Mouse (Mus musculus) adrenal gland, adult 18-20 months (tissue): Measurements from ENCODE around the gene Trh. TPM values are rescaled to one million over a fixed set of nuclear protein-coding genes. Genes with fewer than 3 reads are reported as not detected.
A peak's percentile ranks its signal among the peaks of the same experiment; 100 is the strongest.

ENCODE experiments used
- DNase-seq, 2 experiments: peaks; one replicate each; pipeline ENCODE4 v3.0.0; 2021 to 2022; ENCODE audit warnings: low spot score in 2 of 2
- long read RNA-seq, 2 experiments: library from polyadenylated mRNA; stranded (forward); transcript quantifications; one replicate each; pipeline ENCODE4 v2.0.0; 2021
- total RNA-seq, 2 experiments: library from RNA; stranded (reverse); gene quantifications; 1 replicate in 1 of 2; 2 replicates in 1 of 2; pipeline ENCODE4 v1.2.3; 2021

The Trh gene
- total RNA-seq: not detected
- long read RNA-seq, experiment 1: 0 reads
- long read RNA-seq, experiment 2: 0 reads

- no peak for DNase-seq
These were observed at the start of gene Trh for GRCm38 (mm10) chr6:92244591-92244990. Gene Trh, minus strand, starts transcription at chr6:92244650.

- DNase-seq: peak in 1 of 2 experiments; percentile 9
These were observed 46.4 kb upstream of the Trh start for GRCm38 (mm10) chr6:92290826-92291225.

GRCm38 (mm10) chr6:92286889-92287288, 42.4 kb upstream of the Trh start:
- no peak for DNase-seq

- DNase-seq: peak; percentile 59 to 66
These were observed 41.9 kb upstream of the Trh start for GRCm38 (mm10) chr6:92286258-92286888.

DNA sequence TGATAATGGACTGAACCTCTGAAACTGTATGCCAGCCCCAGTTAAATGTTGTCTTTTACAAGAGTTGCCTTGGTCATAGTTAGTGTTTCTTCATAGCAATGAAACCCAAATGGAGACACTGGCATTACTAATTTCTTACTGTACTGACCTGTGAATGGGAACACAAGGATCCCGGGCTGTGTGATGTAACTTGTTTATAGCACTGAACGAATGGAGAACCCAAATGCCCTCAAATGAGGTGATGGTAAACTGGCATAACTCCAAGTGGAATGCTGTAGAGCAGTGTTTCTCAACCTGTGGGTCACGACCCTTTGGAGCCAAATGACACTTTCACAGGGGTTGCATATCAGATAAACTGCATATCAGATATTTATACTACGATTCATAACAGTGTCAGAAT, 41.1 kb upstream of the Trh start:
- DNase-seq: no peak

DNA sequence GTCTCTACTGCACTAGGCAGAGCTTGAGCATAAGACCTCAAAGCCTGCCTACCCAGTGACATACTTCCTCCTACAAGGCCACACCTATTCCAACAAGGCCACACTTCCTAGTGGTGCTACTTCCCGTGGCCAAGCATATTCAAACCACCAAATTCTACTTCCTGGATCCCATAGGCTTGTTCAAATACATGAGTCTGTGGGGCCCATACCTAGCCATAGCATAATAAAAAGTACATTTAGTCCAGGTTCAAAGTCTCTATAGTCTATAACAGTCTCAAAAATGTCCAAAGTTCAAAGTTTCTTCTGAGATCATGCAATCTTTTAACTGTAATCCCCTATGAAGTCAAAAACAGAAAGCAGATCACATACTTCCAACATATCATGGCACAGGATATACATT, 32.7 kb upstream of the Trh start:
- no peak for DNase-seq

- no peak for DNase-seq
These were observed 29.3 kb upstream of the Trh start for GRCm38 (mm10) chr6:92273652-92274322.

- DNase-seq: no peak
These were observed 28.2 kb upstream of the Trh start for GRCm38 (mm10) chr6:92272601-92273000.

GRCm38 (mm10) chr6:92269019-92269418, 24.6 kb upstream of the Trh start:
- DNase-seq: peak; percentile 67 to 70

DNA sequence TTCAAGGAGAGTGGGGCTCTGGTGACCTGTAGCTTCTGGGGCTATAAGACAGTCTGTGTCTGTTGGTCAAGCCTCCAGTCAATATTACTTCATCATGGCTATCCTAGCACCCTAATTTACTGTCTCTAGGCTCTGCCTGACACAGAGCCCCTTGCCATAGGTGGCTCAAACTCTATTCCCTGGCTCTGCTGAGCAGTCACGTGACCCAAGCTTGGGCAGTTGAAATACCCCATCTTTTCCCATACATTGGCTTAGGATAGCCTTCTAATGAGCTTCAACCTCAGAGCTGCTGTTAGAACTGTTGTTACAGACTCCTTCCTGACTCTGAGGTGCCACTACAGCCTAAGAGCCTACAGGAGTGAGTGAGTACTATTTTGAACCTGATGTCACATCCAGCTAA, 23.6 kb upstream of the Trh start:
- DNase-seq: no peak

GRCm38 (mm10) chr6:92261162-92261843, 16.9 kb upstream of the Trh start:
- no peak for DNase-seq

GRCm38 (mm10) chr6:92255346-92255745, 10.9 kb upstream of the Trh start:
- DNase-seq: no peak

GRCm38 (mm10) chr6:92253253-92253870, 8.9 kb upstream of the Trh start:
- no peak for DNase-seq

DNA sequence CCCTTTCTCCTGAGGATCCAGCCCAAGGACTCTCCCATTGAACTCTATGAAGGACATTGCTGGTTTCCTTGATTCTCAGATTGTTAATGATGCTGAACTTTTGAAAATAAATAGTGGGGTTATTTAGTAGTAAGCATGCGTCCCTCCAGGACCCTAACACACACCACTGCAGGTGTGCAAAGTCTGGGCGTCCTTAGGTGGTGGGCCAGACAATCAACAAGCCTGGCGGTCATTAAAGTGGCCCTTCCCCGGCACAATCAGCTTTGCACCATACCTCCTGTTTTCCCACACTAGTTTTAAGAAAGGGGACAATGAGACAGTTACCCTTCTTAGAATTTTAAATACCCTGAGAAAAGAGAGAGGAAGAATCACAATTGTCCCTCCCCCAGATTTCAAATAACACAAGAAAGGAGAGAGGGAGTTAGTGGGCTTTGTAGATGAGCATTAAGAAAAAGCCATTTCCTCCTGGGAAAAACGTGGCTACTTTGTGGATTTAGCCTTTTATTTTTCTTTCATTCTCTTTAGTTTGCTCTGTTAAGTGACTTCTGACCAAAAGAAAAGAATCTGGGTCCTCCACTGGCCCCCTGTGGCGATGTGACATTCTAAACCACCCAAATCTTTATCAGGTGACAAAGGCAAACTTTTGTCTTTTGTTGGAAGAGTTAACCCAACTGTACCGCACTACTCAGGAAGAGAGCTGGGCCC, 2.9 kb upstream of the Trh start:
- DNase-seq: no peak

DNA sequence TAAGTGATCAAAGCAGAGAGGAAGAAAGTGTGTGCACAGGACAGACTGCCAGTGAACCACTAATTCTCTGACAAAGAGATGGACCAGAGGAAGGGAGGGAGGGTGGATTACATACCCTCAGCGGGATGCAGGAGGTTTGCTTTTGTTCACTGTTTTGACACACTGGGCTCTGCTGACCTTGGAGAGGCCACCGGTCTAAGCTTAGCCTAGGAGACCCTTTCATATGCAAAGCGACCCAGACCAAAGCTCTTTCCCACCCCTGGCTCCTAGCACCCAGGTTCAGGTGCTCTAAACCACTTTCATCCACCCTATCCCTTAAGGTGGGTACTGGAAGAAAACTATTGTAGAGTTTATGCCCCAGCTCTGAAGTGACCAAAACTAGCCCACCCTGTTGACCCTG, 1.9 kb upstream of the Trh start:
- no peak for DNase-seq

GRCm38 (mm10) chr6:92241178-92241906, 3.1 kb downstream of the Trh start:
- DNase-seq: peak; percentile 28 to 41

DNA sequence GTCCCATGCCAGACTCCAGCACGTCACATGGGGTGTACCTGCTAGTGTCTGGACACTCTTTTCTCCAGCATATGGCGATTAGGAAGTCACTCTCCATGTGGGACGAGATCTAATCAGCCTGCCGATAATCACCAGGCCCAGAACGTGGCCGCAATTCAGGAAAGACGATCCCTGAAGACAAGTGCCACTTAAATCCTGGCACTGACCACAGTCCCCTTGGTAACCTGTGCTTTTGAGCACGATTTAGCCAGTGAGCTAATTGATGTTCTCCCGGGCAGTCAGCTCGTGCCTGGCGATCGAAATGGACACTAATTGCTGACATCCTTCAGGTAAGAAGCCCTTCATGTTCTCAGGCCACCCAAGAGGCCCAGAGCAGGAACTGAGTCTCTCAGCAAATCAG, 9.4 kb downstream of the Trh start:
- DNase-seq: no peak

DNA sequence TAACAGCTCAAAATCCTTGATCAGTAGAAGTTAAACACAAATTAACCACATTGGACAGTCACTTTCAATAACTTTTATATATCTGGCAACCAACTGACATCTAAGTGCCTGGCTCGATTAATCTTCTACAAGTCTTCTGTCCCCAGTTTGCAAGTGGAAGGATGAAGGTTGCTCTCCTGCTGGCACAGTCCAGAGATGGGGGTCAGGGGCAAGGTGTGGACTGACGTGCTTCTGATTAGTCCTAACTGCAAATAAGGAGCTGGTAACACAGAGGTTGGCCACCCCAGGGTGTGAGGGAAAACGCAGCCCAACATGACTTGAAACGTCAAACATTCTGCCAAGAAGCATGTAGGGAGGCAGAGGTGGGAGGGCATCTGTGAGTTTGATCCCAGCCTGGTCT, 12.7 kb downstream of the Trh start:
- DNase-seq: no peak

DNA sequence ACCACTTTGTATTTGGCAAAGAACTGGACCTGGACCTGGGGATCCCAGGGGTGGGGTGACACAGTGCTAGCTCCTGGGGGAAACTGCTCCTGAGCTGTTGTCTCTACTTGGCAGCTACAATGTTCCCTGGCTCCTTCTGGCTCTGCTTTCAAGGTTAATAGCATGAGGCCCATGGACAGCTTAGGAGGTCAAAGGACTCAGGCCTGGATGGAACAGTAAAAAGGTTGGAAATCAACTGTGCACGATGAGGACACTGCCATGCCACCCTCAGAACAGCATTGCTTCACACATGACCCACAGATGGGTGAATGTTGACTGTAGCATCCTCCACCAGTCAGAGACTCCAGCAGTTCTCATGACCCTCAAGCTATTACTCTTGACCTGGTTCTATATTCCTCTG, 13.1 kb downstream of the Trh start:
- no peak for DNase-seq

- no peak for DNase-seq
These were observed 14.9 kb downstream of the Trh start for GRCm38 (mm10) chr6:92229586-92229985.

GRCm38 (mm10) chr6:92229103-92229502, 15.3 kb downstream of the Trh start:
- no peak for DNase-seq
